Mouse (Mus musculus): ENCODE measurements around the gene Pdcd1lg2.
"Not testable (repeated sequence)": the region's sequence is repeated elsewhere in the genome, so short reads cannot be mapped to it uniquely, and the experiment has no call there.

The Pdcd1lg2 gene

DNA sequence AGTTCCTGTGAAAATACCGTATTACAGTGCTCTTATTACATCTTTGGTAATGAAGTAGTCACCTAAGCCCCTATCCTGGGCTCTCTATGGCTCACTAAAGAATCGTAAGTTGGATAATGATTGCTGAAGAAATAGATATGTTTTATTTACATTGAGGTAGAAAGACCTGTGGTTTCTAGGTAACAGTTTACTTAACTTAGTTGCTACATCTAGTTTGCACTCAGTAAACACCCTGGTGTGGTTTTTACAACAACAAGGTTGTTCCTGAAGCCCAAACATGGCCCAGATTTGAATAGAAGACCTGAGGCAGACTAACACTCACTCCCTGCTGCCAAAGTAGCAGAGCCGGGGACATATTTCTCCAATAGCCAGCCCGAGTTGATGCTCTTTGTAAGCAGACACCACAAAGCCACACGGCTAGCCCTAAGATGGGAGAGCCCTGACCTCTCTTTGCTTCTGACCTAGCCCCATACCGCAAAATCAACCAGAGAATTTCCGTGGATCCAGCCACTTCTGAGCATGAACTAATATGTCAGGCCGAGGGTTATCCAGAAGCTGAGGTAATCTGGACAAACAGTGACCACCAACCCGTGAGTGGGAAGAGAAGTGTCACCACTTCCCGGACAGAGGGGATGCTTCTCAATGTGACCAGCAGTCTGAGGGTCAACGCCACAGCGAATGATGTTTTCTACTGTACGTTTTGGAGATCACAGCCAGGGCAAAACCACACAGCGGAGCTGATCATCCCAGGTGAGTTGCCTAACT is 30.7 kb upstream of the Pdcd1lg2 start:
- CTCF ChIA-PET, result no interaction called here

DNA sequence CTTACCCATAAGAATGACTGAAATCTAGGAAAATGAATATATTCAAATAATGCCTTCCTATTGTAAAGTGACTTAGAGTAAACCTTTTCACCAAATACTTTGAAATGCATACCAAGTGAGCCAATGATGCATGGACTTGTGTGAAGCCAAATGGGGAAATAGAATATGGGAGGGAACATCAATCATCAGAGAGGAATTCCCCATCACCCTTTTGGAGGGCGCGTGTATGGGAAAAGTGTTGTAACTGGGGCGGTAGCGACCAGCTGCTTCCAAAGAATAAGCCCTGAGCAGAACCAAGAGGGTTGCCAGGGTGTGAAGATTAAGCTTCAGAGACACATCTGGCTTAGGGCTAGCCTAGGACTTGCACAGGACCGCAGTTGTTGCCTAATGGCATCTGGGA is 27.4 kb upstream of the Pdcd1lg2 start:
- CTCF ChIA-PET, result interaction anchor here (0.6 kb wide), 1 partner anchor 60 kb away, joined by 5 read pairs; no protein-coding TSS in a partner anchor

DNA sequence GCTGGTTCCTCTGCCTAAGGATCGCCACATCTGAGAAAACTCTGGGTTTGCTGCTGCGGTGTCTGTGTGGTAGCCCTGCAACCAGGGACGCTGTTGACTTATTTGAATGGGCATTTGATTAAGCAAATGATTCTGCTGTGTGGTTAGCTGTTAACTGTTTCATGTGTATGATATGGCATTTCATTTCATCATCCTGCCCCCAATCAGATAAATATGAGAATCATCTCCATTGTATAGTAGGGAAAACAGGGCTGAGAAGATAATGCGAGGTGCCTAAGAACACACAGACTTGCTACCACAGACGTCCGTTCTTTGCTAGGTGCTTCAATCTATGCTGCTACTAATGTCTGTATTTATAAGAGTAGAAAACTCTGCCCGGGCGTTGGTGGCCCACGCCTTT is 26.3 kb upstream of the Pdcd1lg2 start:
- CTCF ChIA-PET, result interaction anchor here (0.6 kb wide), 2 partner anchors 48 to 321 kb away, joined by 3 to 4 read pairs; no protein-coding TSS in a partner anchor

DNA sequence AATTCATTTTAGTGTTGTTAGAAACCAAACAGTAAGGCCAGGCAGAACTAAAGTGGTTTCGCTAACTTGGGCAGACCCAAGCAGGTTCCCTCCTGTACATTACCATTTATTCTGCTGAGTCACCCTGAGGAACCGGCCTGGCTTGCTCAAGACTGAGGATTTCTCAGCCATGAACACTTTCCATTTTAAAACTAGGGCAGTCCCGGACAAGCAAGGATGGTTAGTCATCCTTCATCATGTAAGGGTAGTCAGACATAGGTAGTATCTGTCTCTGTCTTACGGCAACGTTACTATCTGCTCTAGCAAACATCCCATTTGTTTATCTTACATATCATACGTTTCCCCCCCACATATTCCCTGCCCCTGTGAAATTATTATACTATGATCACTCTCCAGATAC is 25.7 kb upstream of the Pdcd1lg2 start:
- CTCF ChIA-PET, result no interaction called here

DNA sequence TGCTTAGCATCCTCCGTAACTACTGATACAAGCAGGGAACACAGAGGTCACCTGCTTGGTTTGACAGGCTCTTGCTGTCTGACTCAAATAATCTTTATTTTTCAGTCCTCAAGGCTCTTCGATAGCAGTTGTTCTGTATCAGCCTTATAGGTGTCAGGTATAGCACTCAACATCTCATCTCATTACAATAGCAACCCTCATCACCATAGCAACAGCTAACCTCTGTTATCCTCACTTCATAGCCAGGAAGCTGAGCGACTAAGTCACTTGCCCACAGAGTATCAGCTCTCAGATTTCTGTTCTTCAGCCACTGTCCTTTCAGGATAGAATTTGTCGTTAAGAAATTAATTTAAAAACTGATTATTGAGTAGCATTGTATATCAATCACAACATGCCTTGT is 24.9 kb upstream of the Pdcd1lg2 start:
- CTCF ChIA-PET, result no interaction called here

DNA sequence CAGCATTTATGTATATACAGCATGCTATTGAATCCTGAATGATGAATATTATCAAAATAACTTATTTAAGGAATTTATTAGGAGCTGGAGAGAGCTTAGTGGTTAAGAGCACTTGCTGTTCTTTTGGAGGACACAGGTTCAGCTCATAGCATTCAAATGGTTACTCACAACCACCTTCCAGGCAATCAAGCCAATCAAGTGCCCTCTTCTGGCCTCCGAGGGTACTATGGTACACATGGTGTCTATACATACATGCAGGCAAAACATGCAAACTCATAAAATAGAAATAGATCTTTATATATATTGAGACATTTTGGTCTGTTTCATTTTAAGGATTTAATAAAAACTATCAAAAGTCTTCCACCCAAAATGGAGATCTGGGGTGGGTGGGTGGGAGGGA is 21.9 kb upstream of the Pdcd1lg2 start:
- CTCF ChIA-PET, result interaction anchor here (0.7 kb wide), 1 partner anchor 67 kb away, joined by 3 read pairs; no protein-coding TSS in a partner anchor

DNA sequence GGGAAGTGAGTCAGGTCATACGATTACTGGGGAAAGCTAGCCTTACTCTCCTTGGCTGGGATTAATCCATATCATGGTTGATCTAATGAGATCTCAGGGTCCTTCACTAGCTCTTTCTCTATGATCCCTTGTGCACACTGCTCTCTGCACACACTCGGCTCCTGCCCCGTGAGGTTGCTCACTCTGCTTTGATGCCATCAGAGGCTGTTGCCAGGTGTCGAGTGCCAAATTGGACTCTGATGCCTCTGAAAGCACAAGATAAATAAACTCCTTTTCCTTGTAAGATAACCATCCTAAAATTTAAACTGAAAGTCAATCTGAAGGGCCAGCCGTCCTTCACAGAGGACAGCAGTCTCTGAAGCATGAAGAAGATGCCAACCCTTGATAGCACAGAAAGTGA is 20.2 kb upstream of the Pdcd1lg2 start:
- CTCF ChIA-PET, result no interaction called here

DNA sequence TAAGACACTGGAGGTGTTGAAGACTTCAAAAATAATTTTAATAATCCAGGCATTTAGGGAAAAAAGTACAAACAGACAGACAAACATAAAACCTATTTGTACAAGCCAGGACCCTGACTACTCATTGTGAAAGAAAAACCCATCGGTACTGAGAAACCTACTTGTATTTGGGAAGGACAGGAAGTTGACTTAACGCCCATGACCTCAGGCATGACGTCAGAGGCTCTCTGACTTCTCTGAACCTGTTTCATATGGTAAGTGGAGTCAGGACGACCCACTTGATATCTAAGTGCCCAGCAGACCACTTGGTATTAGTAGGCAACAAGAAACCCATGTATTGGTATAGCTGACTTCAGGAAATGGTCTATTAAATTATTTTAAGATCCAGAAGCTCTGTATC is 19.4 kb upstream of the Pdcd1lg2 start:
- CTCF ChIA-PET, result no interaction called here

DNA sequence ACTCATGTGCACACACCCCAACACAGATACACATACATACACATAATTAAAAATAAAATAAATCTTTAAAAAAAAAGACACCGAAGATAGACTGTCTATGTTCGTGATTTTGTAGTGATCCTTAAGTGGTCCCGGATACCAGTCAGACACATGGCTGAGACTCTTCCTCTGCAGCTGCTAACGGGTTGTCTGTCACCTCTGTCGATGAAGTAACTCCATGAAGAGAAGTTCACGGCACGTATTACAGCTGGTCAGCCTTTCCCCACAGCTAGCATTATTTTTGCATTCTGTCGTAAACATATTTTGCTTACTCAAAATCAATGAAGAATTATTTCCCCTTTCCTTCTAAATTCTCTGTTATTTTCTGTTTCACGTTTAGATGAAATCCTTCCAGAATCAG is 17.4 kb upstream of the Pdcd1lg2 start:
- CTCF ChIA-PET, result no interaction called here

DNA sequence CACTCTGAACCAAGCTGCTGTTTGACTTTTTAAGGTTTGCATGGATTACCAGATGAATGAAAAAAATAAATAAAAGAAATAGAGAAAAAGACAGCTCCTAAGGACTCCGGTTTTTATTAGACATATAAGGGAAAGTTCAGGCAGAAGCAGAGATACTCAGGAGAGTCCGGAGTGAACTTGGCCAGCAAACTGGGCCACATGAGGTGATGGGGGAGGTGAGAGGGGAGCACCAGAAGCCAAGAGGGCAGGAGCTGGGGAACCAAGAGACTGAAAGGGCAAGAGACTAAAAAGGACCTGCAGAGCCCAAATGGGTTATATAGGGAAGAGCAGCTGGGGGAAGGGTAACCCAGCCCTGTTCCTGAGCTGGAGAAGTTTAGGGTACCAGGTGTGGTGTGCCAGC is 16.0 kb upstream of the Pdcd1lg2 start:
- CTCF ChIA-PET, result interaction anchor here (1.0 kb wide), 1 partner anchor 22 kb away, joined by 9 read pairs; no protein-coding TSS in a partner anchor

DNA sequence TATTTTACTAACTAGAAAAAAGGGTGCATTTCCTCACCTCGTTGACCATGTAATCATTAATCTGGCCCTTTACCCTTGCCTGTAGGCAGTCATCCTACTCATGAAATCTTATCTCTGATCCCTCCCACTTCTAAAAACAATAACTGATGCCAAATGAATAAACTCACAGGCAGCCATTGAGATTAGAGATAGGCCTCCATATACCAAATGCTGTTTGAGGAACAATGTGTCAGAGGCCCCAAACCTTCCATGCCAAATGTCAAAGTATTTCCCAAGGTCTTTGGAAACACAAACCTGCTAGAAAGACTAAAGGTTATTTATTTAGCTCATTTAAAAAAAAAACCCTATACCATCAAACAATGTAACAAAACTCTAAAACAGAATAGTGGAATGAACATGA is 14.4 kb upstream of the Pdcd1lg2 start:
- CTCF ChIA-PET, result no interaction called here

DNA sequence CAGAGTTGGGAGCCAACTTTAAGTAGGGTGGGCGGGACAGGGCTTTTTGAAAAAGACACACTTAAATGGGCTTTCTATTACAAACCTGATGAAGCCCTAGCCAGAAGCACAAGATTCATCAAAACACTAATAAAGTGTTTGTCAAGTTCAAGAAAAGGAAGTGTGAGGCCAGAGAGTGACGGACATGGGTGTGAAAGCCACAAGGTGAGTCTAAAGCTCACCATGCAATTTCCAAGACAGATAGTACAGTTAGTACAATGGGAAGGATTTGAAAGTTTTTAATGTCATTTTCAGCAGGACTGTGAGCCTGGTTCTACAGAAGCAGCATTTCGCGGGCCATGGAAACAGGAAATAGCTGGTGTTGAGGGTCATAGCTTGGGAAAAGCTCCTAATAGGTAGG is 10.9 kb upstream of the Pdcd1lg2 start:
- CTCF ChIA-PET, result interaction anchor here (1.0 kb wide), 1 partner anchor 25 kb away, joined by 3 read pairs; no protein-coding TSS in a partner anchor

DNA sequence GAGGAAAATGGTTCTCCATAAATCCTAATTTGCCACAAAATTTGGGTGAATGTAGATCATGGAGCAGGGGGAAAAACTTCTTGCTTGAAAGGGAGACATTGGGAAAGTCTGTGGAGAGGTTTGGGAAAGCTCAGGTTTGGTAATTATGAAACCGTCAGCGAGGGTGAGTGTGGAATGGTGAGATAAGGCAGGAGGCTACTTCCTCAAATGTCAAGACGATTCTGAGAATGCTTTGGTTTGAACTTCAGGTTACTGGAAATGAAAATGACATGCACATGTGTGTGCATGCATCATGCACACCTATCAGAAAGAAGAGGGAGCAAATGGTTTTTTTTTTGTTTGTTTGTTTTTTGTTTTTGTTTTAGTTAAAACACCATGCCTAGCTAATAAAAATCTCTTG is 10.3 kb upstream of the Pdcd1lg2 start:
- CTCF ChIA-PET, result interaction anchor here (1.0 kb wide), 1 partner anchor 26 kb away, joined by 3 read pairs; no protein-coding TSS in a partner anchor

DNA sequence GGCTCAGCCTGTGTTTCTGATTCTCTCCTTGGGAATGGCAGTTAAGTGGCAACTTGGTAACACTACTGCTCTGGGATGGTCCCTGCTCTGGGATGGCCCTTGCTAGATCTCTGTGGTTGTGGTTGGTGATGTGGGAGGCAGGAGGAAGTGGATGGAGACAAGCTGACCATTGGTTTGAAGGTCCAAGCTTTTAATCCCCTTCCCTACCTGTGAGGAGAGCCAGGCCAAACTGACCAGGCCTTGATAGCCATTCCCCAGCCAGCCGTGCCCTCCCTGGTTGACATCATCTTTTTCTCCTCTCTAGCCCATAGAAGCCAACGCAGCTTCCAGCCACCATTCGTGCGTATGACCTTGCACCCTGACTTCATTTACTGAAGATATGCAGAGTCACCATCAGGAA is 8.1 kb upstream of the Pdcd1lg2 start:
- CTCF ChIA-PET, result interaction anchor here (0.6 kb wide), 1 partner anchor 205 kb away, joined by 3 read pairs; no protein-coding TSS in a partner anchor

DNA sequence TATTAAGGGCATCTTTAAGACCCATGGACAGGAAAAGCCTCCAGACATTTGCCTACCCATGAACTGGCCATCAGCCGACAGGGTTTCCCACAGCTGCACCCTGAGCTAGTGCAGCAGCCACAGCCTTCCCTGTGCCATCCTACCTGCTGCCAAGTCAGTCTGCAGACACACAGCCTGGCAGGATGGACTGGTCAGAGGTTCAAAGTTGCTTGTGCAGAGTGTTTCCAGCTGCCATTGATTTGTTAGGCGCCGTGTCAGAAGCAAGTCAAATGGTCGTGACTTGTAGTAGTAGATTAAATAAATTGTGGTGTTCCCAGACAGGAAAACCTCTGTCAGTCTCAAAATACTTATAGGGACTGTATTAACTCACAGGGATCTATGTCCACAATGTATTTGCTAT is 7.5 kb upstream of the Pdcd1lg2 start:
- CTCF ChIA-PET, result no interaction called here

DNA sequence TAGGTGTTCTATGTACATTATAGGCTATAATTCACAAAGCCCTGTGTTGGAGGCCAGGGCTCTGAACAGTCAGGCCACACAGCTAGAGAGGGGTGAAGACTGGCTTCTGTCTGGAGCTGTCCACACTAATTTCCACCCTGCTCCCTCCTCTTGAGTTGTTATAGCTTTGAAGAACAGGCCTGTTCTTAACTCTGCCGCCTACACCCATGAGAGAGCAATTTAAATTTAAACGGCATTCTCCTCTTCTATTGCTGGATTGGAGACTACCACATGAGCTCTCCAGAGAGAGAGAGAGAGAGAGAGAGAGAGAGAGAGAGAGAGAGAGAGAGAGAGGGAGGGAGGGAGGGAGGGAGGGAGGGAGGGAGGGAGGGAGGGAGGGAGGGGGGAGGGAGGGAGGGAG is 5.3 kb upstream of the Pdcd1lg2 start:
- CTCF ChIA-PET, result interaction anchor here (0.5 to 1.0 kb wide), 3 partner anchors 10 to 69 kb away, joined by 4 to 10 read pairs (median 6); no protein-coding TSS in a partner anchor

DNA sequence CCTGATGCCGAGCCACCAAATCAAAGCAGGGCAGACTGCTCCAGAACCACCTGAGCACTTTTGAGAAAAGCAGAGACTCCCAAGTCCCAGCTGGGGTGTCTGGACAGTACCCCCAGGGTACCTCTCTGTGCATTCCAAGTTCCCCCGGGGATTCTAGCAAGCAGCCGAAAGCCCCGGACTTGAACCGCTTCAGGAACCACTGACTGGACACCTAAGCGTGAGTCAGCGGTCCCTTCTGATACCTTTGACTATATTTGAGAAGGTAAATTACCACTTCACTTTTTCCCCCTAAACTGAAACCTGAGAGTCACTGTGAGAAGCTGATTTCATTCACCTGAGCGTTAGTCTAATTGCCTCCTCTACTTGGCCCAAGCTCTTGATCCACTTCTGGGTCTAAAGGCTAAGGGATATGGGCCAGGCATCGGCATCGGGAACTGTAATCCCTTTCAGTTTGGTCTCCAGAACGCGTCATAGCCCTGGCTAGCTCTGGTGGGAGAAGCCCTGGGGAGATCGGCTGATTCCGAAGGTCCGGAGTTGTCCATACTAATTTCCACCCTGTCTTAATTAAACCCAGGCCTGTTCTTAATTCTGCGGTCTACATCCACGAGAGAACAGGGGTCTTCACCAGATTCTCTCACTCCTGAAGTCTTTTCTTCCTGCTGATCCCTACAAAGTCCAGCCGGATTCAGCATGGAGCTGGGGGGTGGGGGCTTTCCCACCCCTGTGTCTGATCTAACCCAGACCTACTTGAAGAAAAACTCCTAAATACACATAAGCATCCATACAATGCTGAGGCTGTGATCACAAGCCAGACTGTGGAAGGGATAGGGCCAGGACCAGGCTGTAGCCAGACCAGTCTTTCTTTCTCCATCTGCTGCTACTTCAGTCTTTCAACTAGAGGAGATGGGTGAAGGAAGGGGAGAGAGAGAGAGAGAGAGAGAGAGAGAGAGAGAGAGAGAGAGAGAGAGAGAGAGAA is 4.4 kb upstream of the Pdcd1lg2 start:
- CTCF ChIA-PET, result interaction anchor here (1.0 kb wide), 1 partner anchor 68 kb away, joined by 4 read pairs; no protein-coding TSS in a partner anchor

DNA sequence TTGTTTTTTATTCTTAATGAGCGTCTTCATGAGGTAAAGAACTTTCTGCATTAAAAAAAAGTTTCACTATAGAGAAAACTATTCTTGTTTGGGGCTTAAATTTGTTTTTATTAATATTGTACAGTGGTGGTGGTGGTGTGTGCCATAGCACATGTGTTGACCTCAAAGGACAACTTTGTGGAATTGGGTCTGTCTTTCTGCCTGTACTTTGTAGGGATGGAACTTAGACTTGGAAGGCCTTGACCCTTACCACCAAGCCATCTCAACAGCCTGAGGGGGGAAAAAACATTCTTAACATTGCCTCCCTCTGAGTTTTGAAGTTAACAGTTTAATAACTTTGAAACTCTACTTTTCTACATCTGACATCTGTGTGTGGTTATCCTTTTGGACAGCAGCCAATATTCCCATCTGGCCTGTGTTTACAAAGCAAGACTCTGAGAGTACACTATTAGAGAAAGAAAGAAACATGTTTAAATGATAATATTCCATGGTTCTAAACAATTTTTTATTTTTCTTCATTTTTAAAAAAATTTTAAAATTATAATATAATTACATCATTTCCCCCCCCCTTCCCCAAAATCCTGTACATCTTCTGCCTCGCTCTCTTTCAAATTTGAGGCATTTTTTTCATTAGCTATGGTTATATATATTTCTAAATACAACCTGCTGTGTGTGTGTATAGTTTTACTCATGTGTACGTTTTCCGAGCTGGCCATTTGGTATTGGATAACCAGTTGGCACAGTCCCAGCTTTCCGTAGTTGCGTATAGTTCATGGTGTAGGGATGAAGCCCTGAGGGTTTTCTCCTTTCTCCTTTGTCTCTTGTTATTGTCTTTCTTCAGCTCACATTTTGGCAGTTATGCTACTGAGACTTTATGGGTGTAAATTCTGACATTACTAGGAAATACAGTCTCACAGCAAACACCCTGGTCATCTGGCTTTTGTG is 2.0 kb downstream of the Pdcd1lg2 start:
- CTCF ChIA-PET, result no interaction called here

DNA sequence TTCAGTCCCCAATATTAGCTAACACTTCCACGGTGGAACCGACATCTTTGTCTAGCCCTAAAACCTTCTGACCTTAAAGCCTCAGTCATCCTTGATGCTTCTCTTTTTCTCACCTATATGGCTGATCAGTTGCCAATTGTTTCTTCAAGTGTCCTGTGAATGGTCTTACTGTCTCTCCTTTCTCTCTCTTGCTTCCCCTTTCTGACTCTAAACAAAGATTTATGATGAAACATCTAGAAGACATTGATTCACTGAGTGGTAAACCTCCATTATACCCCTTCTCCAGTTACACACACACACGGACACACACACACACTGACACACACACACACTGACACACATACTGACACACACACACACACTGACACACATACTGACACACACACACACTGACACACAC is 3.8 kb downstream of the Pdcd1lg2 start:
- CTCF ChIA-PET, result no interaction called here

DNA sequence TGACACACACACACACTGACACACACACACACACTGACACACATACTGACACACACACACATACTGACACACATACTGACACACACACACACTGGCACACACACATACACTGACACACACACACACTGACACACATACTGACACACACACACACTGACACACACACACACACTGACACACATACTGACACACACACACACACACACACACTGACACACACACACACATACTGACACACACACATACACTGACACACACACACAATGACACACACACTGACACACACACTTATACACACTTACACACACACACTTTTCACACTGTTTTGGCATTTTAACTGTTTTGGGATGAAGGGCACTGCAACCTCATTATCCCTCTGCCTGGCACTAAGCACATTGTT is 4.2 kb downstream of the Pdcd1lg2 start:
- CTCF ChIA-PET, result not testable (repeated sequence)

DNA sequence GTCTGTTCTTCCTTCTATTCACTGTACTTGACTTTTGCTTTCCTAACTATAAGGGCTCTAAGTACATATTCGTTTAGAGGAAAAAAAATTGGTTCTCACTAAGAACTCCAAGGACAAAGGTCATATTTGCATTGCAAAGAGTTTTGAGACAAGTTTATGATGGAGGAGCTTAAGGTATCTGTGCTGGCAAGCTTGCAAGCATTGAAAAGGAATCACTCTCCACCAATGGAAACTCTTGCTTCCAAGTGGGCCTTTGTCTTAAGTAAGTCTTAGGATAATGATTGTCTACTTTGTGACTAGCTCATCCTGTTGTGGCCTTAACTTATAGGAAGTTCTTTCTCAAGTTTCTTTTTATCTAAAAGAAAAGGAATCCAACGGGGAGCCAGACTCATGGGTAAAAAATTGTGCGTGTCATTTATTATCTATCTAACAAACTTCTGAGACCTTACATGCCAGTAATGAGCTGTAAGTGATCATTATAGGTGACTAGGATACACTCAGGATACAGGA is 5.7 kb downstream of the Pdcd1lg2 start:
- CTCF ChIA-PET, result no interaction called here

Measured in spleen, embryonic (tissue).